8 mouse cellular contexts compared by ENCODE assay signal in genomic region chr3:52069304-52070162, GRCm38 (mm10). TPM values are rescaled to one million over a fixed set of nuclear protein-coding genes. Genes with fewer than 3 reads are reported as not detected.
DNase-seq lines count a peak whose midpoint lies in the region; ATAC-seq lines count a peak whose summit lies in the region.

No protein-coding gene starts in this region.

- H3K36me3 ChIP-seq in erythroblast, embryonic 14.5 days (ENCODE audit: control insufficient read depth), result no peaks in the 10 kb centered on the region
- H3K36me3 ChIP-seq in limb, embryonic 12.5 days, result no peaks in the 10 kb centered on the region
- no peaks in the 10 kb centered on the region for H3K36me3 ChIP-seq in midbrain, embryonic 13.5 days

- H3K4me1 ChIP-seq in erythroblast, embryonic 14.5 days (ENCODE audit: control insufficient read depth), result peaks cover 4% of the 10 kb centered on the region
- H3K4me1 ChIP-seq in limb, embryonic 12.5 days (replicated peaks), result peaks cover 41% of the 10 kb centered on the region
- peaks cover 54% of the 10 kb centered on the region for H3K4me1 ChIP-seq in midbrain, embryonic 13.5 days (replicated peaks)

- H3K27me3 ChIP-seq in erythroblast, embryonic 14.5 days (ENCODE audit: control insufficient read depth), result peaks cover 19% of the 10 kb centered on the region
- no peaks in the 10 kb centered on the region for H3K27me3 ChIP-seq in limb, embryonic 12.5 days
- no peaks in the 10 kb centered on the region for H3K27me3 ChIP-seq in midbrain, embryonic 13.5 days

- DNase-seq in embryo, embryonic 9.5 days (ENCODE audit: extremely low spot score), result peak; percentile 76
- peak; percentile 98 for DNase-seq in heart, adult 11 months
- peak; percentile 62 for DNase-seq in kidney, adult 11 months
- DNase-seq in spleen, postnatal 36 days (ENCODE audit: low spot score in 2 of 2), result peak; percentile 84 to 85

- peak overlapping the region; percentile 64 for H3K4me2 ChIP-seq in limb, embryonic 12.5 days
- H3K4me2 ChIP-seq in midbrain, embryonic 13.5 days (replicated peaks), result peak overlapping the region; percentile 47

- peak overlapping the region; percentile 37 for H3K9ac ChIP-seq in limb, embryonic 12.5 days (replicated peaks)
- peak overlapping the region; percentile 59 for H3K9ac ChIP-seq in midbrain, embryonic 13.5 days (replicated peaks)

- 15% methylated on average over 25 of the region's 25 CpGs for WGBS in limb, embryonic 12.5 days
- 6% methylated on average over 25 of the region's 25 CpGs for WGBS in midbrain, embryonic 13.5 days

- H3K4me3 ChIP-seq in erythroblast, embryonic 14.5 days (replicated peaks), result peak overlapping the region; percentile 42
- H3K4me3 ChIP-seq in limb, embryonic 12.5 days (replicated peaks), result peak overlapping the region; percentile 28
- peak overlapping the region; percentile 24 for H3K4me3 ChIP-seq in midbrain, embryonic 13.5 days (replicated peaks)

- ATAC-seq in erythroblast, adult 5-6 weeks (replicated peaks; ENCODE audit: low FRiP score, poor library complexity, severe bottlenecking), result no peak
- ATAC-seq in limb, embryonic 12.5 days (ENCODE audit: insufficient number of reproducible peaks, insufficient read depth, low FRiP score, low TSS enrichment, low read depth), result no peak
- peak; percentile 62; the same call in 1 of the 2 replicates for ATAC-seq in midbrain, embryonic 13.5 days

- no peak overlapping the region for H3K27ac ChIP-seq in limb, embryonic 12.5 days
- peak overlapping the region; percentile 63; the same call in 1 of the 2 replicates for H3K27ac ChIP-seq in midbrain, embryonic 13.5 days

- H3K9me3 ChIP-seq in erythroblast, embryonic 14.5 days (ENCODE audit: control insufficient read depth, low read length), result no peaks in the 10 kb centered on the region
- H3K9me3 ChIP-seq in limb, embryonic 12.5 days, result no peaks in the 10 kb centered on the region
- no peaks in the 10 kb centered on the region for H3K9me3 ChIP-seq in midbrain, embryonic 13.5 days

RNA-seq across cellular contexts. Expression of gene Maml3, which starts 35.3 kb away (rescaled TPM):
- polyA plus RNA-seq in erythroblast, embryonic 14.5 days (2012), result 0.03 and 0.04 TPM in 2 replicates
- 1.7 and 3.3 TPM in 2 replicates for total RNA-seq in erythroblast, adult 5-6 weeks (2015; ENCODE audit: low replicate concordance)
- total RNA-seq in erythroblast, adult 5-6 weeks (2017; ENCODE audit: low replicate concordance), result 0.84 and 1.3 TPM in 2 replicates
- 5.1 and 5.4 TPM in 2 replicates for polyA plus RNA-seq in limb, embryonic 12.5 days (2016; fragmentation: Nextera tagmentation; extraction: Ambion mirVana)
- polyA plus RNA-seq in midbrain, embryonic 13.5 days (2015; fragmentation: Nextera tagmentation; extraction: Ambion mirVana), result 8.3 and 8.6 TPM in 2 replicates
